Mouse (Mus musculus): Measurements from ENCODE around the gene Mre11a. TPM values are rescaled to one million over a fixed set of nuclear protein-coding genes. Genes with fewer than 3 reads are reported as not detected.

The Mre11a gene
- polyA plus RNA-seq, 1 experiment from 2014 or later, result 15.5 TPM

- Histone ChIP-seq H3K27ac (no peak overlapping the region), H3K9me3 (no peaks in the 10 kb centered on the region), H3K4me1 (replicated peaks) (peaks cover 23% of the 10 kb centered on the region), H3K36me3 (no peaks in the 10 kb centered on the region), H3K27me3 (peaks cover 8% of the 10 kb centered on the region; the same call in 1 of the 2 replicates), H3K4me2 (no peak overlapping the region), H3K9ac (0 out of 2 replicates have a peak overlapping the region, but pooled peaks have one; percentile 49), H3K4me3 (no peak overlapping the region)
- 51% methylated on average over 5 of the region's 6 CpGs for WGBS
- ATAC-seq (ENCODE audit: low FRiP score), result peak; percentile 37; the same call in 1 of the 2 replicates
These were observed 14.6 kb upstream of the Mre11a start for GRCm38 (mm10) chr9:14769811-14770210.

GRCm38 (mm10) chr9:14770803-14771471 lies 13.5 kb upstream of the Mre11a start, which contains the start of gene 1700012B09Rik:
Gene 1700012B09Rik (minus strand): TSS chr9:14771030.
- peak within 1 kb of the TSS; percentile 39 for H3K4me2 ChIP-seq
- H3K9me3 ChIP-seq, result no peaks in the 10 kb centered on the region
- no peak within 1 kb of the TSS for H3K4me3 ChIP-seq
- H3K27ac ChIP-seq, result no peak within 1 kb of the TSS
- peaks cover 23% of the 10 kb centered on the region for H3K4me1 ChIP-seq (replicated peaks)
- H3K9ac ChIP-seq, result peak within 1 kb of the TSS; percentile 55
- no peaks in the 10 kb centered on the region for H3K36me3 ChIP-seq
- peaks cover 8% of the 10 kb centered on the region; the same call in 1 of the 2 replicates for H3K27me3 ChIP-seq
- peak; percentile 61; the same call in 1 of the 2 replicates for ATAC-seq (ENCODE audit: low FRiP score)
- 17% methylated on average over 23 of the region's 23 CpGs for WGBS

- peaks cover 8% of the 10 kb centered on the region; the same call in 1 of the 2 replicates for H3K27me3 ChIP-seq
- no peak overlapping the region for H3K4me3 ChIP-seq
- H3K27ac ChIP-seq, result no peak overlapping the region
- 91% methylated on average over 2 of the region's 2 CpGs for WGBS
- no peaks in the 10 kb centered on the region for H3K36me3 ChIP-seq
- no peaks in the 10 kb centered on the region for H3K9me3 ChIP-seq
- H3K4me2 ChIP-seq, result no peak overlapping the region
- peaks cover 23% of the 10 kb centered on the region for H3K4me1 ChIP-seq (replicated peaks)
- no peak overlapping the region for H3K9ac ChIP-seq
- ATAC-seq (ENCODE audit: low FRiP score), result no peak
These were observed 12.4 kb upstream of the Mre11a start for GRCm38 (mm10) chr9:14772074-14772473.

DNA sequence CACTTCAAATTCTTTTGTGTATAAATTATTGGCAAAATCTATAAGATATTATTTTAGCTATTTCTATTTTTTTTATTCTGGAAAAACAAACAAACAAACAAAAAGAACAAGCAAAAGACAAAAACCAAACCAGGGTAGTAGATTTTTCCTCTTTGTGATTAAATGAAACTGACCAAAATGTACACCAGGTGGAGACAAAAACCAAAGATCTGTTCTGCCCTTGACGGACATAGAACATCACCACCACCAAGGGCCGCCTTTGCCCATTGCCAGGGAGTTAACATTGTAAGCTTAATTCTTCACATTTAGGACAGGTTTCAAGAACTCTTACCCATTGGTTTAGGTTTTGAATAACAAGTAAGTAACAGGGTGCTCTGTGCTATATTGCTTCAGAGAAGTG lies 10.6 kb upstream of the Mre11a start:
- Histone ChIP-seq H3K9ac (no peak overlapping the region), H3K9me3 (no peaks in the 10 kb centered on the region), H3K4me1 (replicated peaks) (peaks cover 18% of the 10 kb centered on the region), H3K27me3 (peaks cover 8% of the 10 kb centered on the region; the same call in 1 of the 2 replicates), H3K4me3 (no peak overlapping the region), H3K36me3 (no peaks in the 10 kb centered on the region), H3K4me2 (no peak overlapping the region), H3K27ac (no peak overlapping the region)
- WGBS, result 53% methylated on average over 2 of the region's 2 CpGs
- ATAC-seq (ENCODE audit: low FRiP score), result no peak

DNA sequence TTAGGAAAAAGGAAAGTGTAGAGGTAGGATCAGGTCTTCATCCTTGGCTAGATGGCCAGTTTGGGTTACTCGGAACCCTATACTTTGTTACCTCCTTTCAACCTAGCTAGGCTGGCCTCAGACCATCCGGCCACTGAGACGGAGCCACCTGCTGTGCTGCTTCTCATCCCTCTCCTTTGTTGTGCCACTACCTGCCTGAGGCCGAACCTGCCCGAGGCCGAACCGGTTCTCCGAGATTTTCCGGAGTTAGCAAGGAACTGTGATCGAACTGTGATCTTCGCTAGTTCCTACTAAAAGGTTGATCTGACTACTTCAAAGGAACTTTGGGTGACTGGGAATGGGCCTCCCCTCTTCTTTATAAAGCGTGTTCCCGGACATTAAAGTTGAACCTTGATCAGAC lies 6.1 kb upstream of the Mre11a start:
- Histone ChIP-seq H3K4me2 (no peak overlapping the region), H3K9ac (no peak overlapping the region), H3K27ac (no peak overlapping the region), H3K9me3 (no peaks in the 10 kb centered on the region), H3K4me3 (no peak overlapping the region), H3K4me1 (replicated peaks) (no peaks in the 10 kb centered on the region), H3K36me3 (peaks cover 21% of the 10 kb centered on the region), H3K27me3 (no peaks in the 10 kb centered on the region)
- ATAC-seq (ENCODE audit: low FRiP score), result no peak
- 39% methylated on average over 13 of the region's 13 CpGs for WGBS

GRCm38 (mm10) chr9:14787356-14787755 lies 2.9 kb downstream of the Mre11a start:
- H3K4me1 ChIP-seq (replicated peaks), result peaks cover 11% of the 10 kb centered on the region
- no peak overlapping the region for H3K27ac ChIP-seq
- H3K36me3 ChIP-seq, result peaks cover 40% of the 10 kb centered on the region
- WGBS, result 93% methylated on average over 6 of the region's 6 CpGs
- H3K9me3 ChIP-seq, result no peaks in the 10 kb centered on the region
- H3K4me3 ChIP-seq, result no peak overlapping the region
- ATAC-seq (ENCODE audit: low FRiP score), result no peak
- no peak overlapping the region for H3K4me2 ChIP-seq
- H3K9ac ChIP-seq, result no peak overlapping the region
- no peaks in the 10 kb centered on the region for H3K27me3 ChIP-seq

GRCm38 (mm10) chr9:14805714-14806113 lies 21.3 kb downstream of the Mre11a start:
- H3K4me2 ChIP-seq, result no peak overlapping the region
- H3K27ac ChIP-seq, result no peak overlapping the region
- no peak for ATAC-seq (ENCODE audit: low FRiP score)
- H3K9me3 ChIP-seq, result no peaks in the 10 kb centered on the region
- no peaks in the 10 kb centered on the region for H3K27me3 ChIP-seq
- 89% methylated on average over 2 of the region's 2 CpGs for WGBS
- H3K9ac ChIP-seq, result no peak overlapping the region
- H3K36me3 ChIP-seq, result peaks cover 66% of the 10 kb centered on the region
- H3K4me1 ChIP-seq (replicated peaks), result no peaks in the 10 kb centered on the region
- no peak overlapping the region for H3K4me3 ChIP-seq

DNA sequence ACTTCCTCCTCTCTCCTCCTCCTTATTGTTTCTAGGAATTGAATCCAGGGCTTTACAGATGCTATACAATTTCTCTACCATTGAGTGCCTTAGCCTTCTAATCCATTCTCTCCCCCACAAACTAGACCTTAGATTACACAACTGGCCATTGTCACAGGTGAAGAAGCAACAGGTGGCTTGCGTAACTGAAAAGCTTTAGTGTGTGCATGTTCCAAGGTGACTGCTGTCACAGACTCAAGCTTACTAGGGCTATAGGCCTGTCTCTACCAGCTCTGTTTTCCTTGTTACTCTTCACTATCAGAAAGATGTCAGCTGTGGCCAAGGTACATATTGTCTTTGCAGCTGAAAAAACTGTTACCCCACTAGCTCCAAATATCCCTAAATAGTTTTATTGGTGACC lies 22.3 kb downstream of the Mre11a start:
- Histone ChIP-seq H3K4me1 (replicated peaks) (no peaks in the 10 kb centered on the region), H3K27ac (no peak overlapping the region), H3K4me2 (no peak overlapping the region), H3K9me3 (no peaks in the 10 kb centered on the region), H3K9ac (no peak overlapping the region), H3K36me3 (peaks cover 64% of the 10 kb centered on the region), H3K27me3 (no peaks in the 10 kb centered on the region), H3K4me3 (no peak overlapping the region)
- WGBS, result 95% methylated on average over 1 of the region's 1 CpGs
- no peak for ATAC-seq (ENCODE audit: low FRiP score)

DNA sequence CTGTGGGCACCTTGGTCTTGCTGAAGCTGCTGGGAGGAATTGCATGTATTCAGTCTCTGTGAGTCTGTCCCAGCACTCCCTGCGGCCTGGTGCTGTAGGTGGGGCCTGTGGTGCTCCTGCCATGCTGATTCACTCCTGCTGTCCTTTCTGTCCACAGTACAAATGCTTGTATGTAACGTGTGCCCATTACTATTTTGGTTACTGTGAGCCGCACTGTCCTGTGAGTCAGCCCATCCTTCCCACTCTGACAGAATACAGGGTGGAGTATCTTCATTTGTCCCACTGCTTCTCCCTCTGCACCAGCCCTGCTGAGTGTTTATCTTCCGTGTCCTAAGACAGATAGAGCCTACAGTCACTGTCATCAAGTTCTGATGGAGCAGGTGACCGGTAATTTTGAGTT lies 25.7 kb downstream of the Mre11a start:
- 98% methylated on average over 5 of the region's 5 CpGs for WGBS
- Histone ChIP-seq H3K4me1 (replicated peaks) (no peaks in the 10 kb centered on the region), H3K4me2 (no peak overlapping the region), H3K4me3 (no peak overlapping the region), H3K9me3 (no peaks in the 10 kb centered on the region), H3K9ac (no peak overlapping the region), H3K36me3 (peaks cover 71% of the 10 kb centered on the region), H3K27ac (no peak overlapping the region), H3K27me3 (no peaks in the 10 kb centered on the region)
- no peak for ATAC-seq (ENCODE audit: low FRiP score)

- H3K9ac ChIP-seq, result no peak overlapping the region
- no peak overlapping the region for H3K4me2 ChIP-seq
- no peak for ATAC-seq (ENCODE audit: low FRiP score)
- no peak overlapping the region for H3K4me3 ChIP-seq
- no peaks in the 10 kb centered on the region for H3K27me3 ChIP-seq
- H3K36me3 ChIP-seq, result peaks cover 65% of the 10 kb centered on the region
- no peak overlapping the region for H3K27ac ChIP-seq
- no peaks in the 10 kb centered on the region for H3K9me3 ChIP-seq
- H3K4me1 ChIP-seq (replicated peaks), result no peaks in the 10 kb centered on the region
These were observed 36.9 kb downstream of the Mre11a start for GRCm38 (mm10) chr9:14821396-14821795.

DNA sequence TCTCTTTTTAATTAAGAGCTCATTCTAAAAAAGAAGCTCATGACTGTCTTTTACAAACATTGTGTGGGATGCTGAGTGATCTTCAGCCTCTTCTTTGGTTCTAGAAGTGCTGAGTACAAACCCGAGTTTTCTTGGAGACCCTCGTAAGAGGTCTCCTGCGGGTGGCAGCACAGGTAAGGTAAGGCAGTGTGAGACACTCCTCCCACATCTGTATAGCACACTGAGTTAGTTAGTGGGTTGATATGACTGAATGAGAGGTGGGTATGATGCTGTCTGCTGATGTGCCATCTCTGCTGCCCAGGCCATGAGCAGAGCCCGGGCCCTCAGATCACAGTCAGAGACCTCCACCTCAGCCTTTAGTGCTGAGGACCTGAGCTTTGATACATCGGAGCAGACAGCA lies 40.4 kb downstream of the Mre11a start:
- H3K36me3 ChIP-seq, result peaks cover 49% of the 10 kb centered on the region
- H3K4me1 ChIP-seq (replicated peaks), result no peaks in the 10 kb centered on the region
- H3K27me3 ChIP-seq, result no peaks in the 10 kb centered on the region
- H3K4me2 ChIP-seq, result no peak overlapping the region
- WGBS, result 85% methylated on average over 5 of the region's 5 CpGs
- H3K27ac ChIP-seq, result no peak overlapping the region
- no peak overlapping the region for H3K9ac ChIP-seq
- H3K4me3 ChIP-seq, result no peak overlapping the region
- no peak for ATAC-seq (ENCODE audit: low FRiP score)
- H3K9me3 ChIP-seq, result no peaks in the 10 kb centered on the region

DNA sequence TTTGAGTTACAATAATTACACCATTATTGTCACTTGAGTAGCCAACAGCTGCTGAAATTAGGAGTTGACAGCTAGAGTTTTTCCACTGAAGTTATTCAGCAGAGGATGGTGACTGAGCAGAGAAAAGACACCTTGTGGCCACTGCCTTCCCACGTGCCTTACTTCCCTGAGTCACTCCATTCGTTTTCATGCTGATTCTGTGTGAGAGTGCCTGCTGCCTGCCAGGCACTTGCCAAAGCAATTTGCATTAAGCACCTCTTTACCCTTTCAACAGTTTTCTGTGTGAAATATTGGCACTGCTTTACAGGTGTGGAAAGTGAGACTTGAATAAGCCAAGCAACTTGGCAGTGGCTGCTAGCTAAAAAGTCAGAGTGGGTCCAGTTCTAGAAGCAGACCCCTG lies 43.4 kb downstream of the Mre11a start:
- Histone ChIP-seq H3K4me1 (replicated peaks) (no peaks in the 10 kb centered on the region), H3K9ac (no peak overlapping the region), H3K27me3 (no peaks in the 10 kb centered on the region), H3K36me3 (peaks cover 53% of the 10 kb centered on the region), H3K4me3 (no peak overlapping the region), H3K27ac (no peak overlapping the region), H3K9me3 (no peaks in the 10 kb centered on the region), H3K4me2 (no peak overlapping the region)
- 76% methylated on average over 2 of the region's 2 CpGs for WGBS
- ATAC-seq (ENCODE audit: low FRiP score), result no peak

DNA sequence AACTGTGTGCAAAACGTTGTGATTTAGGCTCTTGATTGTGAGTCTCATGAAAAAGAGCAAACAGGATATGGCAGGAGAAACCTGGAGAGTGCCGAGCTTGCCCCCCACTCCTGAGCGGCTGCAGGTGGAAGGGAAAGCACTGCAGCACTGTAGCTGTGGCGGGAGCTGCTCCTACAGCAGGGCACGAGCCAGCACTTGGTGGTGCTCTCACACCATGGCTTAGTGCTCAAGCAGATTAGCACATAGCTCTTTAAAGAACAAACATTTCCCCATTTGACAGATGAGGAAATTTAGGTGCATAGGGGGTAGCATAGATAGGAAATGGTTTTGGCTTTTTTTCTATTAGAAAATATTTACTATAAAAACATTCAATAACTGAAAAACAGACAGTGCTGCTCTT lies 47.6 kb downstream of the Mre11a start:
- Histone ChIP-seq H3K36me3 (peaks cover 68% of the 10 kb centered on the region), H3K9ac (no peak overlapping the region), H3K4me1 (replicated peaks) (no peaks in the 10 kb centered on the region), H3K9me3 (no peaks in the 10 kb centered on the region), H3K4me3 (no peak overlapping the region), H3K27me3 (no peaks in the 10 kb centered on the region), H3K4me2 (no peak overlapping the region), H3K27ac (no peak overlapping the region)
- 84% methylated on average over 5 of the region's 5 CpGs for WGBS
- ATAC-seq (ENCODE audit: low FRiP score), result no peak
